Mouse (Mus musculus) C2C12 (cell line): Measurements from ENCODE around the gene Fbxl20. TPM values are rescaled to one million over a fixed set of nuclear protein-coding genes. Genes with fewer than 3 reads are reported as not detected.

ENCODE experiments used
- H3K27me3 ChIP-seq: one replicate; pipeline ENCODE4 v1.6.1; 2011; ENCODE audit not compliant: control insufficient read depth, insufficient read depth, insufficient read length
- H3K36me3 ChIP-seq: one replicate; pipeline ENCODE4 v1.6.1; 2011; ENCODE audit not compliant: control insufficient read depth, insufficient read depth
- H3K4me3 ChIP-seq: one replicate; pipeline ENCODE4 v1.5.1; 2011; ENCODE audit warnings: mild to moderate bottlenecking, control low read depth; ENCODE audit not compliant: poor library complexity, insufficient read depth, severe bottlenecking
- H3K79me2 ChIP-seq: one replicate; pipeline ENCODE4 v1.6.1; 2011; ENCODE audit not compliant: control insufficient read depth, insufficient read depth
- H3K79me3 ChIP-seq: one replicate; pipeline ENCODE4 v1.6.1; 2011; ENCODE audit warnings: low read depth, control low read depth
- H3ac ChIP-seq: one replicate; pipeline ENCODE3; 2011; ENCODE audit warnings: low read depth; ENCODE audit not compliant: control insufficient read depth, insufficient read length
- CEBPB ChIP-seq: IDR thresholded peaks from one replicate; pipeline ENCODE4 v1.6.1; 2011; ENCODE audit warnings: low read depth, mild to moderate bottlenecking, control low read depth, moderate library complexity
- CTCF ChIP-seq: IDR thresholded peaks from one replicate; pipeline ENCODE4 v1.5.1; 2011; ENCODE audit not compliant: control insufficient read depth, insufficient read depth, insufficient read length
- FOSL1 ChIP-seq: IDR thresholded peaks from one replicate; pipeline ENCODE4 v1.8.0; 2011; ENCODE audit warnings: mild to moderate bottlenecking, low read length; ENCODE audit not compliant: poor library complexity, insufficient read depth, severe bottlenecking
- MAX ChIP-seq: IDR thresholded peaks from one replicate; pipeline ENCODE4 v1.6.1; 2011; ENCODE audit warnings: mild to moderate bottlenecking, control low read depth
- MYOD1 ChIP-seq: IDR thresholded peaks from one replicate; pipeline ENCODE4 v1.6.1; 2011; ENCODE audit warnings: low read depth; ENCODE audit not compliant: control insufficient read depth, insufficient read length
- MYOG ChIP-seq: IDR thresholded peaks from one replicate; pipeline ENCODE4 v1.6.1; 2011; ENCODE audit not compliant: control insufficient read depth, insufficient read length; ENCODE audit errors: extremely low read depth
- USF1 ChIP-seq: IDR thresholded peaks from one replicate; pipeline ENCODE4 v1.6.1; 2011; ENCODE audit warnings: low read depth, mild to moderate bottlenecking, control low read depth, moderate library complexity
- polyA plus RNA-seq: library from polyadenylated mRNA; unstranded; fragments of >200 nt; fragmentation: generic; extraction: Trizol; gene quantifications from one replicate; pipeline ENCODE4 v1.2.1, GENCODE M21; 2012; ENCODE audit warnings: missing spikeins

Gene Fbxl20
- polyA plus RNA-seq, 1 experiment = 2.0 TPM

DNA sequence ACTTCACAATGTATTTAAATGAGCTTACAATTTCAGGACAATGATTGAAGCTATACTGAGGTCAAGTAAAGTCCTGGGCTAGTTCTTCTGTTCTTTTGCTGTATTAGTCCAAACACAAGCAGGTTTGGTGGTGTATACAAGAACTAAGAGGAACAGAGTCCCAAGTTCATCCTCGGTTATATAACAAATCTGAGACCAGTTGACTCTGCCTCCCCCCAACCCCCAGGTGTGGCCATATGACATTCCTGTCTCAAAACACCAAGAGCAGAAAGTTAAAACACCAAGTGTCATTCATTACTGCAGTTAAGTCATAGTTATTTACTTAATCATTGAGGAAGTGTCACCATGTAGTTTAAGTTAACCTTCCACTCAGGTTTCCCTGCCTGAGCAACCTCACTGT, 18.2 kb upstream of the Fbxl20 start:
- no peak overlapping the region for H3K4me3 ChIP-seq
- TF ChIP-seq CEBPB = no peak
- TF ChIP-seq MAX = no peak
- no peak for TF ChIP-seq MYOG
- no peak for TF ChIP-seq USF1
- TF ChIP-seq MYOD1 = no peak
- no peak for TF ChIP-seq FOSL1
- no peak for TF ChIP-seq CTCF
- H3ac ChIP-seq = no peak overlapping the region
- H3K79me2 ChIP-seq = no peaks in the 10 kb centered on the region
- H3K36me3 ChIP-seq = peaks cover 94% of the 10 kb centered on the region
- peaks cover 2% of the 10 kb centered on the region for H3K79me3 ChIP-seq
- no peaks in the 10 kb centered on the region for H3K27me3 ChIP-seq

DNA sequence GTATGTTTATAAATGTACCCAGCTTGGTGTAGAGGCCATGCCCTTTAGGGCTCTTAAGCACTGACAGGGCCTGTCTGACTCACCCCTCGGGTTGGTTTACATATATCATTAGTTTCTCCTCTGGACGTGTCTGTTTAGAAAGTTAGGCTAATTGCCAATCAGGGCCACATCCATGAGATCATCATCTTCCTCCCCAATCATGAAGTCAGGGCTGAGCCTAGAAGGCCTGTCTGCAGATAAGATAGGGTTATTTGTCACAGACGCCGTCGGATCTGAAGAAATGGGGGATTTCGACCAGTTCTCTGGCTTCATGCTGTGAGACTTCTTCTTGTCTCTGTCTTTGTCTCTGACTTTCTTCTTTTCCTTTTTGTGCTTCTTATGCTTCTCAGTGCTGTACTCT, 4.9 kb upstream of the Fbxl20 start:
- H3K79me2 ChIP-seq = no peaks in the 10 kb centered on the region
- no peaks in the 10 kb centered on the region for H3K27me3 ChIP-seq
- peaks cover 56% of the 10 kb centered on the region for H3K36me3 ChIP-seq
- no peak overlapping the region for H3K4me3 ChIP-seq
- no peak overlapping the region for H3ac ChIP-seq
- H3K79me3 ChIP-seq = no peaks in the 10 kb centered on the region
- TF ChIP-seq MYOD1 (no peak), MAX (no peak), FOSL1 (no peak), MYOG (no peak), CTCF (no peak), USF1 (no peak), CEBPB (no peak)

DNA sequence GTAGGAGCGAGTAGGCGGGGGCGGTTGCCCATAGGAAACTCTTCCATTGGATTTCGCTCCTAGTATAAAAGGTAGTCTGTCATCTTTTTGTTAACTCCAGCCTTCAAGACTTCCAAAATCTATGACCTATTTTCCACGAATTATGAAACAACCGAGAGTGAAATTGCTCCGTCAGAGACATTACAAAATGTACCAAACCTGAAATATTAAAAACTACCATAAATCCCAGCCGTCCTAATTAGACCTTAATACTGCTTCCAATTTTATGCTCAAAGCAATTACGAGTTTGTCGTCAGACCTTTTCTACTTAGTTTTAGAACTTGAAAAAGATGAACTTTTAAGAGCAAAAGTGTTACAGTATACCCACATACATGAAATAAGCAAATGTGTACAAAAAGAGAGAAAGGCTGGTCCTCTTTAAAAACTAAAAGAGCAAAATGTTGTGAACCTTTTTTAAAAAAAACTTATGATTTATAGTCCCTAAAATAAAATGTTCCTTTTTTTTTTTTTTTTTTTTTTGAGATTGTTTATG, 488 bp upstream of the Fbxl20 start:
- Histone ChIP-seq H3K27me3 (no peaks in the 10 kb centered on the region), H3K79me3 (no peaks in the 10 kb centered on the region), H3K79me2 (no peaks in the 10 kb centered on the region), H3K4me3 (peak overlapping the region; percentile 6), H3K36me3 (peaks cover 13% of the 10 kb centered on the region), H3ac (no peak overlapping the region)
- no peak for TF ChIP-seq CTCF
- no peak for TF ChIP-seq CEBPB
- no peak for TF ChIP-seq FOSL1
- TF ChIP-seq MYOD1 = no peak
- no peak for TF ChIP-seq MYOG
- TF ChIP-seq MAX = peak; percentile 99
- TF ChIP-seq USF1 = no peak

DNA sequence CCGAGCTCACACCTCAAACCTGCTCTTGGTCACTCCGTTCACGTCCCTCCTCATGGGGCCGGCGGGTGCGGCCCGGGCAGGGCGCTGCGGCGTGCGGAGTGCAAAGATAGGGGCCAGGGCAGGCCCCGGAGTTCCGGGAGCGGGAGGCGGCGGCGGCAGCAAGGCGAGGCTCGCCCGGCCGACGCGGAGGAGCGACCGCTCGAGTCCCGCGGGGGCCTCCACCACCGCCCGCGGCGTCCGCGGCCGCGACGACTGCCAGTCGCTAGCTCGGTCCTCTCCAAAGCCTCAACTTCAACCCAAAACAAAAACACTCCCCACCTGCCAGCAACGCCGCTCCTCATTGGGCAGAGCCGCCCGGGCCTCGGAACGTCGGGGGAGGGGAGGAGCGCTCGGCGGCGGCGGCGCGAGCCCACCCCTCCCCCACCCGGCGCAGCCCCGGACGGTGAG, 876 bp downstream of the Fbxl20 start:
- Histone ChIP-seq H3K4me3 (peak overlapping the region; percentile 66), H3K79me2 (no peaks in the 10 kb centered on the region), H3K27me3 (no peaks in the 10 kb centered on the region), H3ac (peak overlapping the region; percentile 77), H3K79me3 (no peaks in the 10 kb centered on the region), H3K36me3 (no peaks in the 10 kb centered on the region)
- TF ChIP-seq MYOD1 (no peak), CEBPB (no peak), CTCF (no peak), FOSL1 (no peak), MAX (no peak), USF1 (no peak), MYOG (no peak)

DNA sequence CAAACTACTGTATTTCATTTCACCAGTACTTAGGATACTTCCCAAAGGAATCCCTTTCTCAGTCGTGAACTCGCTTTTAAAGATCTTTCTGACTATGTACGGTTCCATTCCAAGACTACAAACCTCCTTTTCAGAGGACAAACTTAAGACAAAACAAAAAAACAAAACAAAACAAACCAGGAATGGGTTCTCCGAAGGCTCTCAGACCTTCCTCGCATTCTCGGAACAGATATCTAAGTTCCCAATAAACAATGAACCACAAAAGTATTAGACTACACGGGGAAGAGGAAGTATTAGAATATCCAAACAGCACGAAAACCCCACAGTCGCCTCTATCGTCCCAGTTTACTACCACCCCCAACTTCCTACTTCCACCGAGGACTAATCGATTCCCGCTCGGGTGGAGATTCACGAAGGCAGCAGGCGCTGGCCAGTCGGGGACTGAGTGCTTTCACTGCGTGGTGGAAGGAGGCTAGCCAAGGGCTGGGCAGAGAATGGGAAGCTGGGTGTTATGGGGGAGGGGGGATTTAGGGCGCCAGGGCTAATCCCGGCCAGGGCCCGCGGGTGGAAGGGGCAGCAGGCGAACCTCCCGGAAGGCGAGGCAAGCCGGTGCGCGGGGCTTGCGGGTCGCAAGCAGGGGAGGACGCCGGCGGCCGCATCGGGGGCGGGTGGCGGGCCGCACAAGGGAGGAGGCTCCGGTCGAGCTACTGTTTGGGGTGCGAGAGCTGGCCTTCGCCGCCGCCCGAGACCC, 1.5 kb downstream of the Fbxl20 start:
- TF ChIP-seq CTCF (no peak), FOSL1 (no peak), MYOD1 (no peak), USF1 (no peak), MAX (no peak), CEBPB (no peak), MYOG (no peak)
- Histone ChIP-seq H3K27me3 (no peaks in the 10 kb centered on the region), H3K79me2 (no peaks in the 10 kb centered on the region), H3K36me3 (no peaks in the 10 kb centered on the region), H3ac (peak overlapping the region; percentile 75), H3K79me3 (no peaks in the 10 kb centered on the region), H3K4me3 (peak overlapping the region; percentile 66)
